Mouse (Mus musculus) CH12.LX (cell line): ENCODE measurements around the gene Grm7. TPM values are rescaled to one million over a fixed set of nuclear protein-coding genes. Genes with fewer than 3 reads are reported as not detected.

Source experiments
- DNase-seq: peaks from one replicate; pipeline ENCODE4 v3.0.0-alpha.2; 2013; ENCODE audit errors: extremely low read depth
- H3K27ac ChIP-seq: 2 replicates; pipeline ENCODE4 v1.5.1; 2012; ENCODE audit warnings: low read depth, mild to moderate bottlenecking, control low read depth, moderate library complexity; ENCODE audit not compliant: insufficient read depth
- H3K27me3 ChIP-seq: replicated peaks from 2 replicates; pipeline ENCODE3; 2012; ENCODE audit warnings: inconsistent platforms
- H3K36me3 ChIP-seq, 2 experiments: replicated peaks in 1 of 2; 2 replicates each; pipeline versions ENCODE3 to v1.6.1; 2012; ENCODE audit warnings: inconsistent platforms in 1 of 2, low read length in 1 of 2, mild to moderate bottlenecking in 1 of 2, mixed read lengths in 1 of 2, moderate library complexity in 1 of 2; ENCODE audit not compliant: control insufficient read depth in 1 of 2, insufficient read depth in 1 of 2
- H3K4me1 ChIP-seq, 2 experiments: 2 replicates each; pipeline ENCODE4 v1.6.1; 2012; ENCODE audit warnings: inconsistent platforms in 1 of 2, moderate library complexity in 1 of 2; ENCODE audit not compliant: insufficient read depth in 2 of 2, control insufficient read depth in 1 of 2
- H3K4me2 ChIP-seq: 2 replicates; pipeline ENCODE4 v1.6.1; 2012; ENCODE audit warnings: low read depth, mild to moderate bottlenecking, control low read depth; ENCODE audit not compliant: poor library complexity, insufficient read depth, severe bottlenecking
- H3K4me3 ChIP-seq, 3 experiments: fragments of 150-350 bp in 1 of 3; sonication (generic) in 1 of 3; replicated peaks in 1 of 3; 2 replicates each; pipeline versions ENCODE3 to v1.5.1; 2011 to 2012; ENCODE audit warnings: low read depth in 2 of 3, low read length in 2 of 3, mild to moderate bottlenecking in 2 of 3, moderate library complexity in 2 of 3, control low read depth in 1 of 3, improper control_type of control experiment in 1 of 3, inconsistent platforms in 1 of 3, mixed read lengths in 1 of 3; ENCODE audit not compliant: poor library complexity in 1 of 3
- H3K79me2 ChIP-seq: replicated peaks from 2 replicates; pipeline ENCODE4 v1.6.1; 2012; ENCODE audit warnings: mild to moderate bottlenecking, moderate library complexity; ENCODE audit not compliant: control insufficient read depth, poor library complexity, insufficient read depth, severe bottlenecking; ENCODE audit errors: extremely low read depth
- H3K9ac ChIP-seq: 2 replicates; pipeline ENCODE4 v1.6.1; 2012; ENCODE audit warnings: low read depth, mild to moderate bottlenecking, control low read depth, moderate library complexity; ENCODE audit not compliant: insufficient read depth
- H3K9me3 ChIP-seq: replicated peaks from 2 replicates; pipeline ENCODE3; 2012; ENCODE audit warnings: low read length, inconsistent platforms, mixed read lengths
- BHLHE40 ChIP-seq: IDR thresholded peaks from 2 replicates; pipeline ENCODE4 v1.6.1; 2011; ENCODE audit warnings: mild to moderate bottlenecking, low read depth, low read length, improper control_type of control experiment
- CHD2 ChIP-seq: IDR thresholded peaks from 2 replicates; pipeline ENCODE4 v1.6.1; 2011; ENCODE audit warnings: low read length, improper control_type of control experiment
- CTCF ChIP-seq, 2 experiments: IDR thresholded peaks in 1 of 2; conservative IDR thresholded peaks in 1 of 2; 2 replicates each; pipeline ENCODE4 v1.5.1; 2011 to 2012; ENCODE audit warnings: low read depth in 2 of 2, low read length in 2 of 2, improper control_type of control experiment in 1 of 2, inconsistent platforms in 1 of 2, mild to moderate bottlenecking in 1 of 2, moderate library complexity in 1 of 2
- ELF1 ChIP-seq: IDR thresholded peaks from 2 replicates; pipeline ENCODE4 v1.6.1; 2014; ENCODE audit warnings: low read depth, mild to moderate bottlenecking, inconsistent platforms, low read length, improper control_type of control experiment
- ETS1 ChIP-seq: conservative IDR thresholded peaks from 2 replicates; pipeline ENCODE4 v1.6.1; 2012; ENCODE audit warnings: low read depth, mild to moderate bottlenecking, inconsistent platforms, low read length, improper control_type of control experiment, moderate library complexity
- GABPA ChIP-seq: IDR thresholded peaks from 2 replicates; pipeline ENCODE4 v1.6.1; 2012; ENCODE audit warnings: low read depth, low read length, improper control_type of control experiment, inconsistent platforms; ENCODE audit not compliant: insufficient replicate concordance
- IRF4 ChIP-seq: IDR thresholded peaks from 2 replicates; pipeline ENCODE4 v1.6.1; 2014; ENCODE audit warnings: low read depth, mild to moderate bottlenecking, inconsistent platforms, low read length, improper control_type of control experiment
- JUN ChIP-seq: IDR thresholded peaks from 2 replicates; pipeline ENCODE4 v1.6.1; 2011; ENCODE audit warnings: low read depth, mild to moderate bottlenecking, low read length, improper control_type of control experiment, moderate library complexity; ENCODE audit not compliant: insufficient read depth
- JUND ChIP-seq: conservative IDR thresholded peaks from 2 replicates; pipeline ENCODE4 v1.6.1; 2011; ENCODE audit warnings: low read depth, low read length, improper control_type of control experiment
- KAT2A ChIP-seq: IDR thresholded peaks from 2 replicates; pipeline ENCODE4 v1.6.1; 2012; ENCODE audit warnings: low read length, improper control_type of control experiment, inconsistent platforms; ENCODE audit not compliant: insufficient replicate concordance
- MEF2A ChIP-seq: IDR thresholded peaks from 2 replicates; pipeline ENCODE4 v1.6.1; 2014; ENCODE audit warnings: low read depth, mild to moderate bottlenecking, inconsistent platforms, low read length, improper control_type of control experiment, borderline replicate concordance
- NRF1 ChIP-seq: IDR thresholded peaks from 2 replicates; pipeline ENCODE4 v1.6.1; 2014; ENCODE audit warnings: low read depth, mild to moderate bottlenecking, inconsistent platforms, low read length, improper control_type of control experiment, moderate library complexity
- PAX5 ChIP-seq: IDR thresholded peaks from 2 replicates; pipeline ENCODE4 v1.6.1; 2012; ENCODE audit warnings: low read length, inconsistent platforms, mixed read lengths
- POLR2A ChIP-seq: IDR thresholded peaks from 2 replicates; pipeline ENCODE4 v1.6.1; 2011; ENCODE audit warnings: low read depth, mild to moderate bottlenecking, improper control_type of control experiment, low read length
- POLR2AphosphoS2 ChIP-seq: IDR thresholded peaks from 2 replicates; pipeline ENCODE4 v1.6.1; 2011; ENCODE audit warnings: low read depth, low read length, improper control_type of control experiment
- RAD21 ChIP-seq: IDR thresholded peaks from 2 replicates; pipeline ENCODE4 v1.6.1; 2011; ENCODE audit warnings: low read depth, mild to moderate bottlenecking, low read length, improper control_type of control experiment, moderate library complexity
- RCOR1 ChIP-seq: conservative IDR thresholded peaks from 2 replicates; pipeline ENCODE4 v1.6.1; 2012; ENCODE audit warnings: low read depth, mild to moderate bottlenecking, inconsistent platforms, low read length, improper control_type of control experiment
- SIN3A ChIP-seq: IDR thresholded peaks from 2 replicates; pipeline ENCODE4 v1.6.1; 2012; ENCODE audit warnings: low read length, improper control_type of control experiment, inconsistent platforms
- SMC3 ChIP-seq: IDR thresholded peaks from 2 replicates; pipeline ENCODE4 v1.6.1; 2011; ENCODE audit warnings: low read depth, low read length, improper control_type of control experiment
- ZC3H11A ChIP-seq: IDR thresholded peaks from 2 replicates; pipeline ENCODE4 v1.6.1; 2012; ENCODE audit warnings: low read depth, mild to moderate bottlenecking, inconsistent platforms, low read length, improper control_type of control experiment
- ZMIZ1 ChIP-seq: IDR thresholded peaks from 2 replicates; pipeline ENCODE4 v1.6.1; 2012; ENCODE audit warnings: low read depth, mild to moderate bottlenecking, inconsistent platforms, low read length, improper control_type of control experiment
- ZNF384 ChIP-seq: IDR thresholded peaks from 2 replicates; pipeline ENCODE4 v1.6.1; 2012; ENCODE audit warnings: low read depth, low read length, improper control_type of control experiment, inconsistent platforms
- dilution Hi-C: fragments of 300-500 bp; cut with MboI; formaldehyde crosslinking; loops from 2 replicates; pipeline ENCODE4 v1.14.3; 2020; ENCODE audit warnings: low sequenced_read_pairs; ENCODE audit not compliant: extremely low pct_unique_long_range_greater_than_20kb, extremely low pct_ligation_motif_present
- in situ Hi-C: fragments of 300-500 bp; cut with MboI; formaldehyde crosslinking; loops from 3 replicates; pipeline ENCODE4 v1.14.3; 2019; ENCODE audit warnings: low sequenced_read_pairs, low pct_ligation_motif_present, low pct_unique_long_range_greater_than_20kb, mixed read lengths
- polyA plus RNA-seq: library from polyadenylated mRNA; unstranded; fragments of >175 nt; gene quantifications from 2 replicates; pipeline ENCODE4 v1.2.1, GENCODE M21; 2012; ENCODE audit warnings: low read depth; ENCODE audit not compliant: insufficient read length
- total RNA-seq, 2 experiments: library from RNA; depleted of rRNA; stranded (reverse); fragments of 300-350 nt in 1 of 2; fragments of >200 nt in 1 of 2; gene quantifications; 2 replicates each; pipeline ENCODE4 v1.2.3; 2012 to 2014

Grm7 gene
- total and polyA plus RNA-seq, 3 experiments = not detected

GRCm38 (mm10) chr6:111255215-111255614 is 609.8 kb downstream of the Grm7 start:
- Histone ChIP-seq H3K9ac (no peak overlapping the region), H3K36me3 (no peaks in the 10 kb centered on the region), H3K27me3 (no peaks in the 10 kb centered on the region), H3K27ac (no peak overlapping the region), H3K9me3 (peaks cover 26% of the 10 kb centered on the region), H3K4me3 (no peak overlapping the region), H3K4me1 (no peaks in the 10 kb centered on the region), H3K79me2 (no peaks in the 10 kb centered on the region), H3K4me2 (no peak overlapping the region)
- no peak for DNase-seq
- TF ChIP-seq IRF4 (no peak), RAD21 (no peak), SIN3A (no peak), JUND (no peak), JUN (no peak), CTCF (conservative IDR thresholded peaks at IDR 0.05 in 1 of 2, IDR thresholded peaks at IDR 0.05 in 1 of 2; ENCODE audit: low read depth in 2 of 2, low read length in 2 of 2) (no peak)
- in situ Hi-C loops = no loop called here
- dilution Hi-C loops = no loop called here

GRCm38 (mm10) chr6:111256939-111257338 is 611.6 kb downstream of the Grm7 start:
- Histone ChIP-seq H3K27ac (no peak overlapping the region), H3K79me2 (no peaks in the 10 kb centered on the region), H3K9ac (no peak overlapping the region), H3K36me3 (no peaks in the 10 kb centered on the region), H3K4me2 (no peak overlapping the region), H3K4me3 (no peak overlapping the region), H3K27me3 (no peaks in the 10 kb centered on the region)
- dilution Hi-C loops (no loop called here), in situ Hi-C loops (no loop called here)
- no peak for DNase-seq
- TF ChIP-seq ZNF384 (no peak), ZMIZ1 (no peak), MEF2A (no peak), RAD21 (no peak), PAX5 (no peak), GABPA (no peak), POLR2AphosphoS2 (no peak), JUN (no peak)
- TF ChIP-seq, all 38 proteins: peak for 0
- peaks cover 36% of the 10 kb centered on the region for H3K9me3 ChIP-seq
- H3K4me1 ChIP-seq = no peaks in the 10 kb centered on the region

DNA sequence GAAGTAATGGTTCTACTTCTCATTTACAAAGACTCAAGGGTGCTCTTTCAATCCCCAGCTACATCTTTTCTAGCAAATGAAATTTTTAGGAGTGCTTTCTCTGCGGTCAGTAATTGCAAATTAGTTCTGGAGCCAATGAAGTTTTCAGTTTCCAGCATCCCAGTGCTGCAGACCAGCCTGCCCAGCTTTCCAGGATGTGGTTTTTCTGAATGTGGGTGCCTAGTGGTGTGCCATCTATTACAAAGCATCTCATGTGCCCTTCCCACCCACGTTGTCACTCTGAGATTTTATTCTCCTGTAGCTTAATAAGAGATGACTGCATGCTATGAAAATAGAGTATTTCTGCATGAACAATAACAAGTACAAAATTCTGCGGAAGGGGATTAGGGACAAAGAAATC is 612.9 kb downstream of the Grm7 start:
- H3K4me3 ChIP-seq = no peak overlapping the region
- no peak overlapping the region for H3K4me2 ChIP-seq
- no peak overlapping the region for H3K27ac ChIP-seq
- TF ChIP-seq MEF2A (no peak), NRF1 (no peak), ETS1 (no peak), ELF1 (no peak), ZNF384 (no peak), RAD21 (no peak), RCOR1 (no peak), CHD2 (no peak), SIN3A (no peak), ZC3H11A (no peak), BHLHE40 (no peak), POLR2A (no peak), ZMIZ1 (no peak), KAT2A (no peak), SMC3 (no peak), JUN (no peak), PAX5 (no peak)
- in situ Hi-C loops = no loop called here
- H3K9ac ChIP-seq = no peak overlapping the region
- no peaks in the 10 kb centered on the region for H3K4me1 ChIP-seq
- no peak for DNase-seq
- H3K36me3 ChIP-seq = no peaks in the 10 kb centered on the region
- H3K79me2 ChIP-seq = no peaks in the 10 kb centered on the region
- H3K9me3 ChIP-seq = peaks cover 34% of the 10 kb centered on the region
- dilution Hi-C loops = no loop called here
- no peaks in the 10 kb centered on the region for H3K27me3 ChIP-seq
